Mouse (Mus musculus): ENCODE data around the gene Cenpj.

Gene Cenpj

DNA sequence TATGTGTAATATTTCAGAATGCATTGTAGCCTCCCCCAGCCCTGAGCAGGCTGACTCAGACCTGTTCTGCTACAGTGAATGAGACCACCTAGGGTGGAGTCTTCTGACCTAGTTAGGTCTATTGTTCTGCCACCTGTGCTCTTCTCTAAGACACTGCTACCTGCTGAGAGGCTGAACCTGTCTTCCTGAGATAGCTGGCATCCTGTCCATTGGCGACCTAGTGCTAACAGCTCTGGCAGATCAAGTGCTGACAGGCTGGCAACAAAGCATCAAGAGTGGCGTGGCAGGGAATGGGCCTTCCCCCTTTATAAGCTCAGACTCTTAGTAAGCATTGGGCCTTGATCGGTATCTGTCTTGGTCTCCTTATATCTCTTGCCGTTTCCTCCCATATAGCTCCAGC is 24.3 kb downstream of the Cenpj start:
- no peak for DNase-seq (ENCODE audit: extremely low read depth, low read depth)

DNA sequence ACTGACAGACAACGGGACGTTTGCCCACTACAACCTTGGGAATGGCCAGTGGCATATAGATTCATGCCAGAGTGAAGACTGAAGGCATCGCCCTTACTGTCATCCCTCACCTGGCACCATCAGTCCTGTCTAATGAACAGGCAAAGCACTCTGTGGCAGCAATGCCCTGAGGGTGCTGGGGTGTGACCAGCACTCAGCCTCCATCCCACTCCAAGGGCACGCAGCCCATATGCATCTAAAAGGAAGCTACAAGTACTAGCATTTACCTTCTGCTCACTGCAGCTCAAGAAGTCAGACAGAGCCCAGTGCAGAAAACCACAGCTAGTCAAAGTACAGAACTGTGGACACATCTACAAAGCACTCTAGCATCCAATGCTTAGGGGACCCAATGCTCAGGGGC is 29.7 kb downstream of the Cenpj start:
- no peak for DNase-seq (ENCODE audit: extremely low read depth, low read depth)

DNA sequence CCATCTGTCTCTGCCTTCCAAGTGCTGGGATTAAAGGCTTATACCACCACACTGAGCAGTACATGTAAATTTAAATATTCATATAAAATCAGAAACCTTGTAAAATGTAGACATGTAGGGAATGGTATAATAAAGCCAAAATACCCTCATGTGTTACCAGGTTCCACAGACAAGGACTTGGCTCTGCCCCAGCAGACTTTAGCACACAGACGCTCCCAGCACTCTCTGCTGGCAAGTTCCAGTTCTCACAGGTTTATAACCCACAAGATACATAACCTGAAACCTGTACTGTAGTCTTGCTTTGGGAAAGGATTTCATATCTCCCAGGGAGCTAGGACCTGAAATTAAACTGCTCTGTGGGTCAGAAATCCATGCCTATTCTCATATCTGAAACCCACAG is 30.3 kb downstream of the Cenpj start:
- no peak for DNase-seq (ENCODE audit: extremely low read depth, low read depth)

DNA sequence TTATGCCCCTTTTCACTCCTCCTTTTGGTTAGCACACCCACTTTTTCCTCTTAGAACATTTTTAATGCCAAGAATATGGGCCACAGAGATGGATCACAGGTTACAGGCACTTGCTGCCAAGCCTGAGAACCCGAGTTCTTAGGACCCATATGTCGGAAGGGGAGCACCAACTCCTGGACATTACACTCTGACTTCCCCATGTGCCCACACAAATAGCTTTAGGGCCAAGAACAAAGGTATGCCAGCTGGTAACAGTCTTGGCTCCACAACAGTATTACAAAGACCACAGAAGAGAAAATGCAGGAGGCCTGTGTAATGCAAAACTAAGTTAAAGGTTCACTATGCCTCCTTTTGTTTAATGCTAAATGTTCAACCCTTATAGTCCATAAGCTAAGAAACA is 44.4 kb downstream of the Cenpj start:
- DNase-seq (ENCODE audit: extremely low read depth, low read depth): no peak

DNA sequence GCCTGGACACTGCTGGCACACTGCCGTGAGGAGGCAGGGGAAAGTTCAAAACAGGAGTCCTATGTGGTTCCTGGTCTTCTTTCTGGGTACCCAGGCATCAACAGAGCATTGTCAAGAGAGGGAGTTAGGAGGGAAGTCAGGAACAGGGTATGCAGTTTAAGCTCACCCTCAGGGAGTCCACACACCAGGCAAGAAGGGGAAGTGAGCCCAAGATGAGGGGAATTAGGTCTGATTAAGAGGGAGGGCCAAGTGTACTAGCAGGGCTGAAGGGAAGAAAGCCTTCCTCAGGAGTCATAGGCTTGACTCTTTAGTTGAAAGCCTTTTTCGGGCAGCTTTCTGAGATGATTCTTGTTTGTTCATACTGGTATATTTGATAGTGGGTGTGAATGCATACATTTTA is 60.5 kb downstream of the Cenpj start:
- peak; percentile 43 for DNase-seq (ENCODE audit: extremely low read depth, low read depth)

DNA sequence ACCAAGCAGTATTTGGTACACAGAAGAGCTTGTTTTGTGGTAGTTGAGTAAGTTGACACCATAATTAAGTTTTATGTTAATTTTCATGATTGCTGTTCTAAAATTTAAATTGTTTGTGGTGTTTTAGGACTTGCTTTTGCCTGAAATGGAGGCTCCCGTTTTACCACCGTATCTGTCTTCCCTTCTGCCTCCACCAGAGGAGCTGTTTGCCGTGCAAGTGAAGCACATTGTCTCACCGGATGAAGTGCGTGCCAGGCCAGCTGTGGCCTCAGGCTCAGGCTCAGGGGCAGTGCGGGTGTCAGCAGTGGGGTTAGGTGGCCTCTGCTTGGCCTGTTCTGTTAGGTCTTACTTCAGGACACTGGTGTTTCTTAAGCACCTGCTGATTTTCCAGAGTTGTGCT is 63.1 kb downstream of the Cenpj start:
- DNase-seq (ENCODE audit: extremely low read depth, low read depth): no peak

DNA sequence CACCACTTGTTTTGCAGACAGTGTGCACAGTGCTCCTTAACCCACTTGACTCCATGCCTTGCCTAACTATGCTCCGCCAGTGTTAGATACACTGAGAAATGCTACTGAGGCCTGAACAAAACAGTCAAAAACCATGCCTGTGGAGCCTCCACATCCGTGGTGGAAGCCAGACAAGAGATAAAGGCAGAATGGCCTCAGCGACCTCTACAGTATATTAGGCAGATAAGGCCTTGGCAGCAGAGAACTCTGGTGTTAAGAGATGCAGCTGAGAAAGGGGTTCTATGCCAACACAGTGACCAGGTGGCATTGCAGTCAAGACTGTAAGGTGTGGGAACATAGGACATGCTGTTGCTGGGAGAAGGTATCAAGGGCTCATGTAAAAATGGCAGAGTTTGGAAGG is 68.5 kb downstream of the Cenpj start:
- no peak for DNase-seq (ENCODE audit: extremely low read depth, low read depth)

DNA sequence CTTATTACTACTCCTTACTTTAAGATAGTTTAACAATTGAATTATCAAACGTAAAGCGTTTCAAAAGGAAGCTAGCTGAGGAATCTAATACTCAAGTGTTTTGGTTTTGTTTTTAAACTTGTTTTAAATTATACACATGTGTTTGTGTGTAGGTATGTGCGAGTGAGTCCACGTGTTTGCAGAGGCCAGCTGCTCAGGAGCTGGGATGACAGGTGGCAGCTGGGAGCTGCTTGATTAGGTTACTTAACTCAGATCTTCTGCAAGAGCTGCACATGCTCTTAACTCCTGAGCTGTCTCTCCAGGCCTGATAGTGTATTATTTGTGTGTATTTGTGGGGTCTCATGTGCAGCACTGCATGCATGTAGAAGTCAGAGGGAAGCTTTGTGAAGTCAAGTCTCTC is 72.8 kb downstream of the Cenpj start:
- no peak for DNase-seq (ENCODE audit: extremely low read depth, low read depth)

DNA sequence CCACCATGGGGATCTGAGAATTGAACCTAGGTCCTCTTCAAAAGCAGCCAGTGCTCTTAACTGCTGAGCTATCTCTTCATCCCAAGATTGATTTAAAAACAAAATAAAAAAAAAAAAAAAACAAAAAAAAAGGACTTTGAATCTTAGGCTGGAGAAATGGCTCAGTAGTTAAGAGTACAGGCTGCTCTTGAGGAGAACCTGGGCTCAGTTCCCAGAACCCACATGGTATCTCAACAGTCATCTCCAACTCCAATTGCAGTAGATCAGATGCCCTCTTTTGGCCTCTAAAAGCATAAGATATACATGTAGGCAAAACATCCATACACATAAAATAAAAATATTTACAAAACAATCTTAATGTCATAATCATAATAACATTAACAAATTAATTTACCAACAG is 85.4 kb downstream of the Cenpj start:
- no peak for DNase-seq (ENCODE audit: extremely low read depth, low read depth)
